ENCODE assay signal across 31 mouse cellular contexts in genomic region chr7:46581358-46581930, GRCm38 (mm10). TPM values are rescaled to one million over a fixed set of nuclear protein-coding genes. Genes with fewer than 3 reads are reported as not detected.
A peak's percentile ranks its signal among the peaks of the same experiment; 100 is the strongest.
DNase-seq lines count a peak whose midpoint lies in the region; ATAC-seq and TF ChIP-seq lines count a peak whose summit lies in the region.
"Had no signal": no experiment of that assay in that cellular context is flagged by ENCODE, and none has a peak within 500 bp of the region (broad histone marks: within the 10 kb centered on the region; RNA-seq: fewer than 3 reads in every experiment).

No protein-coding gene starts in this region.

- TF ChIP-seq POLR2A in thymus, adult 2 months (IDR thresholded peaks at IDR 0.05; ENCODE audit: control insufficient read depth, extremely low read depth, insufficient read depth, low read length, poor library complexity), result no peak

- peak overlapping the region; percentile 53; the same call in 1 of the 2 replicates for H3K27ac ChIP-seq in layer of hippocampus, adult 2 months
- peak overlapping the region; percentile 32; the same call in 1 of the 2 replicates for H3K27ac ChIP-seq in thymus, adult 2 months (ENCODE audit: control insufficient read depth, insufficient read depth, low read length)
- H3K27ac ChIP-seq in hindbrain, embryonic 14.5 days, result no peak overlapping the region
- H3K27ac ChIP-seq: forebrain, embryonic 12.5 days; hindbrain, embryonic 12.5 days; kidney, postnatal 0 days; liver, embryonic 14.5 days; neural tube, embryonic 15.5 days; stomach, postnatal 0 days had no signal

- TF ChIP-seq CTCF in layer of hippocampus, adult 2 months (conservative IDR thresholded peaks at IDR 0.05), result no peak
- TF ChIP-seq CTCF in thymus, adult 2 months (IDR thresholded peaks at IDR 0.05; ENCODE audit: borderline replicate concordance, control insufficient read depth, extremely low read depth, insufficient read depth, low read length, poor library complexity), result no peak

- H3K9me3 ChIP-seq in hindbrain, embryonic 14.5 days (ENCODE audit: control insufficient read depth, low read length), result no peaks in the 10 kb centered on the region
- H3K9me3 ChIP-seq: forebrain, embryonic 12.5 days; hindbrain, embryonic 12.5 days; neural tube, embryonic 15.5 days had no signal

- no peak overlapping the region for H3K4me3 ChIP-seq in layer of hippocampus, adult 2 months
- H3K4me3 ChIP-seq in thymus, adult 2 months (ENCODE audit: control insufficient read depth, insufficient read depth, low read length), result no peak overlapping the region
- H3K4me3 ChIP-seq in hindbrain, embryonic 14.5 days (replicated peaks; ENCODE audit: low read length), result no peak overlapping the region
- H3K4me3 ChIP-seq: erythroblast, embryonic 14.5 days; forebrain, embryonic 12.5 days; hindbrain, embryonic 12.5 days; neural tube, embryonic 15.5 days had no signal

- peak in 1 of 2 experiments; percentile 24 for DNase-seq in layer of hippocampus, adult 2 months (ENCODE audit: low spot score in 2 of 2)
- no peak for DNase-seq in layer of hippocampus, adult 11-12 months (ENCODE audit: low spot score)
- peak; percentile 53 for DNase-seq in right cerebral cortex, adult 18-20 months
- no peak for DNase-seq in right cerebral cortex, postnatal 14 days
- DNase-seq in thymus, adult 2 months, result peak; percentile 60
- peak; percentile 41 to 72 for DNase-seq in thymus, postnatal 36 days
- DNase-seq in urinary bladder, adult 18-20 months (ENCODE audit: low spot score in 2 of 2), result no peak
- DNase-seq in hindbrain, embryonic 14.5 days (ENCODE audit: low spot score), result no peak
- DNase-seq: adrenal gland, postnatal 25 days; cerebellum, adult 2 months; cerebellum, postnatal 14 days; gastrocnemius, postnatal 25 days; heart, adult 11 months; heart, postnatal 36 days; kidney, adult 8-10 months; kidney, postnatal 4 days; layer of hippocampus, adult 9-11 months; liver; lung, embryonic 14.5 days; lung, postnatal 14 days; midbrain, embryonic 14.5 days; right cerebral cortex, postnatal 4 days had no signal

- WGBS in thymus, adult 2 months, result 13% methylated on average over 8 of the region's 8 CpGs
- 78% methylated on average over 8 of the region's 8 CpGs for WGBS in hindbrain, embryonic 14.5 days

- no peak overlapping the region for H3K9ac ChIP-seq in hindbrain, embryonic 14.5 days
- H3K9ac ChIP-seq: forebrain, embryonic 12.5 days; hindbrain, embryonic 12.5 days; liver, embryonic 14.5 days; lung, embryonic 14.5 days; neural tube, embryonic 15.5 days had no signal

- no peak overlapping the region for H3K4me2 ChIP-seq in hindbrain, embryonic 14.5 days (replicated peaks)
- H3K4me2 ChIP-seq: forebrain, embryonic 12.5 days; heart, embryonic 11.5 days; hindbrain, embryonic 12.5 days; lung, embryonic 14.5 days; neural tube, embryonic 15.5 days had no signal

- no peaks in the 10 kb centered on the region for H3K36me3 ChIP-seq in thymus, adult 2 months (ENCODE audit: control insufficient read depth, insufficient read depth, low read length)
- no peaks in the 10 kb centered on the region for H3K36me3 ChIP-seq in hindbrain, embryonic 14.5 days (replicated peaks; ENCODE audit: control insufficient read depth, insufficient read depth)
- H3K36me3 ChIP-seq: forebrain, embryonic 12.5 days had no signal

- H3K4me1 ChIP-seq in thymus, adult 2 months (replicated peaks; ENCODE audit: control insufficient read depth, insufficient read depth, low read length), result peaks cover 52% of the 10 kb centered on the region
- H3K4me1 ChIP-seq in hindbrain, embryonic 14.5 days (replicated peaks; ENCODE audit: control insufficient read depth, insufficient read depth, low read length), result no peaks in the 10 kb centered on the region
- H3K4me1 ChIP-seq: forebrain, embryonic 12.5 days; hindbrain, embryonic 12.5 days; neural tube, embryonic 15.5 days had no signal

- no peaks in the 10 kb centered on the region for H3K27me3 ChIP-seq in thymus, adult 2 months (ENCODE audit: control insufficient read depth, insufficient read depth, low read length)
- no peaks in the 10 kb centered on the region for H3K27me3 ChIP-seq in hindbrain, embryonic 14.5 days (ENCODE audit: control insufficient read depth, insufficient read depth, low read length)
- H3K27me3 ChIP-seq: forebrain, embryonic 12.5 days; hindbrain, embryonic 12.5 days; neural tube, embryonic 15.5 days had no signal

- ATAC-seq in hindbrain, embryonic 14.5 days (ENCODE audit: low FRiP score), result no peak
- ATAC-seq: intestine, embryonic 16.5 days had no signal

RNA-seq across cellular contexts. Expression of gene Sergef, which starts 58.2 kb away (rescaled TPM):
- total RNA-seq in layer of hippocampus, adult 2 months (2021), result 10 to 100 TPM; 47.3 to 54.1 TPM
- polyA plus RNA-seq in thymus, adult 2 months (2012; rRNA removed), result 9.9 and 10.4 TPM in 2 replicates
- 41.1 and 44.1 TPM in 2 replicates for polyA plus RNA-seq in hindbrain, embryonic 14.5 days (2014; fragmentation: Nextera tagmentation; extraction: Ambion mirVana)

Comparison
In these comparisons a context has a peak if more than half of its experiments do, and no peak if none do; other contexts are left out.
1. DNase-seq: peak in right cerebral cortex, adult 18-20 months (single experiment), thymus, adult 2 months (single experiment) and thymus, postnatal 36 days (2 of 2); none in layer of hippocampus, adult 11-12 months (single experiment), right cerebral cortex, postnatal 14 days (single experiment), urinary bladder, adult 18-20 months (0 of 2) and hindbrain, embryonic 14.5 days (single experiment).